Mouse (Mus musculus) left cerebral cortex, adult 2 months (tissue): Measurements from ENCODE around the gene Sprr2e. TPM values are rescaled to one million over a fixed set of nuclear protein-coding genes. Genes with fewer than 3 reads are reported as not detected.

Source experiments
- DNase-seq, 2 experiments: peaks; one replicate each; pipeline ENCODE4 v3.0.0; 2021 to 2022; ENCODE audit warnings: low spot score in 2 of 2, mixed read lengths in 1 of 2; ENCODE audit errors: extremely low spot score in 1 of 2
- H3K27ac ChIP-seq: fragments of 200-600 bp; 2 replicates; pipeline ENCODE4 v1.8.1; 2022
- H3K4me3 ChIP-seq: fragments of 200-600 bp; 2 replicates; pipeline ENCODE4 v1.8.1; 2022
- CTCF ChIP-seq: fragments of 200-600 bp; IDR thresholded peaks from 2 replicates; pipeline ENCODE4 v1.8.1; 2022; ENCODE audit warnings: antibody characterized with exemption, mild to moderate bottlenecking, moderate library complexity
- intact Hi-C: fragments of 180-260 bp; cut with DNase I; formaldehyde crosslinking; loops from one replicate; pipeline ENCODE4 v1.15.1; 2025
- long read RNA-seq, 2 experiments: library from polyadenylated mRNA; stranded (forward); transcript quantifications; one replicate each; pipeline ENCODE4 v2.0.0; 2021; ENCODE audit warnings: borderline mapping rate in 2 of 2
- total RNA-seq, 2 experiments: library from RNA; stranded (reverse); gene quantifications; 2 replicates each; pipeline ENCODE4 v1.2.3; 2021

Gene Sprr2e
- total RNA-seq: not detected
- long read RNA-seq, experiment 1: 0 reads
- long read RNA-seq, experiment 2: 0 reads

- Histone ChIP-seq H3K4me3 (no peak within 1 kb of the TSS), H3K27ac (no peak within 1 kb of the TSS)
- no peak for TF ChIP-seq CTCF
- DNase-seq: no peak
- intact Hi-C loops: no loop called here
Measured at GRCm38 (mm10) chr3:92351843-92352242, at the start of gene Sprr2e. TSS of gene Sprr2e (plus strand) at chr3:92352143.

GRCm38 (mm10) chr3:92307406-92307805 is 44.5 kb upstream of the Sprr2e start:
- intact Hi-C loops: no loop called here
- no peak overlapping the region for H3K27ac ChIP-seq

GRCm38 (mm10) chr3:92316320-92316719 is 35.6 kb upstream of the Sprr2e start, which contains the start of gene Sprr2b:
TSS of gene Sprr2b (plus strand) at chr3:92316620.
- no peak within 1 kb of the TSS for H3K4me3 ChIP-seq
- TF ChIP-seq CTCF: no peak
- intact Hi-C loops: no loop called here
- no peak within 1 kb of the TSS for H3K27ac ChIP-seq
- no peak for DNase-seq

More at GRCm38 (mm10) chr3:92307406-92307805, 44.5 kb upstream of the Sprr2e start:
- H3K4me3 ChIP-seq: no peak overlapping the region
- TF ChIP-seq CTCF: no peak
- no peak for DNase-seq

GRCm38 (mm10) chr3:92317384-92317783 is 34.6 kb upstream of the Sprr2e start:
- intact Hi-C loops: no loop called here

GRCm38 (mm10) chr3:92336278-92336677 is 15.7 kb upstream of the Sprr2e start:
- DNase-seq: no peak
- intact Hi-C loops: no loop called here
- H3K4me3 ChIP-seq: no peak overlapping the region
- TF ChIP-seq CTCF: no peak
- no peak overlapping the region for H3K27ac ChIP-seq

More at GRCm38 (mm10) chr3:92317384-92317783, 34.6 kb upstream of the Sprr2e start:
- no peak overlapping the region for H3K27ac ChIP-seq
- no peak for TF ChIP-seq CTCF
- H3K4me3 ChIP-seq: no peak overlapping the region
- no peak for DNase-seq

- no peak for TF ChIP-seq CTCF
- intact Hi-C loops: no loop called here
- no peak for DNase-seq
- no peak within 1 kb of the TSS for H3K27ac ChIP-seq
- H3K4me3 ChIP-seq: no peak within 1 kb of the TSS
Measured at GRCm38 (mm10) chr3:92338840-92339239, 13.1 kb upstream of the Sprr2e start, which contains the start of gene Sprr2d. TSS of gene Sprr2d (plus strand) at chr3:92339140.

GRCm38 (mm10) chr3:92361619-92362018 is 9.7 kb downstream of the Sprr2e start:
- no peak for DNase-seq
- intact Hi-C loops: no loop called here
- no peak overlapping the region for H3K4me3 ChIP-seq
- no peak overlapping the region for H3K27ac ChIP-seq
- TF ChIP-seq CTCF: no peak

GRCm38 (mm10) chr3:92364887-92365286 is 12.9 kb downstream of the Sprr2e start, which contains the start of gene Sprr2f:
TSS of gene Sprr2f (plus strand) at chr3:92365187.
- intact Hi-C loops: no loop called here
- DNase-seq: no peak
- H3K4me3 ChIP-seq: no peak within 1 kb of the TSS
- TF ChIP-seq CTCF: no peak
- no peak within 1 kb of the TSS for H3K27ac ChIP-seq

GRCm38 (mm10) chr3:92373613-92374012 is 21.7 kb downstream of the Sprr2e start:
- no peak for DNase-seq
- Histone ChIP-seq H3K27ac (no peak overlapping the region), H3K4me3 (no peak overlapping the region)
- no peak for TF ChIP-seq CTCF
- intact Hi-C loops: no loop called here

- no peak within 1 kb of the TSS for H3K4me3 ChIP-seq
- TF ChIP-seq CTCF: no peak
Measured at GRCm38 (mm10) chr3:92385385-92385784, 33.4 kb downstream of the Sprr2e start, which contains the start of gene Sprr2h. TSS of gene Sprr2h (plus strand) at chr3:92385685.

GRCm38 (mm10) chr3:92394301-92394700 is 42.4 kb downstream of the Sprr2e start:
- intact Hi-C loops: loop anchor here (5.0 to 10.0 kb wide), 3 partner anchors 118 to 240 kb away; partner anchors contain the start of gene 2210017I01Rik
- no peak for DNase-seq
- Histone ChIP-seq H3K27ac (no peak overlapping the region), H3K4me3 (no peak overlapping the region)
- peak; percentile 52 for TF ChIP-seq CTCF

More at GRCm38 (mm10) chr3:92385385-92385784, 33.4 kb downstream of the Sprr2e start, which contains the start of gene Sprr2h:
- DNase-seq: no peak
- intact Hi-C loops: no loop called here
- H3K27ac ChIP-seq: no peak within 1 kb of the TSS

Other genes with a start within 250 kb of the Sprr2e start
- gene Prr9, start 228.2 kb upstream of the Sprr2e start, total RNA-seq: not detected
- gene Lelp1, start 209.4 kb upstream of the Sprr2e start, total RNA-seq: not detected
- not detected for gene Sprr2a1, start 136.3 kb upstream of the Sprr2e start, total RNA-seq
- gene Sprr2a2, start 136.2 kb upstream of the Sprr2e start, total RNA-seq: not detected
- not detected for gene Sprr2a3, start 66.7 kb upstream of the Sprr2e start, total RNA-seq
- gene Sprr2b, start 35.5 kb upstream of the Sprr2e start, total RNA-seq: not detected
- gene Sprr2d, start 13.0 kb upstream of the Sprr2e start, total RNA-seq: not detected
- not detected for gene Sprr2f, start 13.0 kb downstream of the Sprr2e start, total RNA-seq
- not detected for gene Sprr2h, start 33.5 kb downstream of the Sprr2e start, total RNA-seq
- not detected for gene Sprr2i, start 55.8 kb downstream of the Sprr2e start, total RNA-seq
- not detected for gene Sprr2j-ps, start 65.9 kb downstream of the Sprr2e start, total RNA-seq
- gene Gm9774, start 77.3 kb downstream of the Sprr2e start, total RNA-seq: 1 to 10 TPM in 1 of 2 experiments, under 1 TPM in 1; 0.98 to 3.2 TPM
- not detected for gene Sprr2k, start 80.4 kb downstream of the Sprr2e start, total RNA-seq
- gene Sprr1b, start 86.6 kb downstream of the Sprr2e start, total RNA-seq: not detected
- not detected for gene Sprr3, start 106.6 kb downstream of the Sprr2e start, total RNA-seq
- gene Sprr1a, start 133.8 kb downstream of the Sprr2e start, total RNA-seq: not detected
- gene Sprr4, start 148.3 kb downstream of the Sprr2e start, total RNA-seq: not detected
- gene 2310046K23Rik, start 182.4 kb downstream of the Sprr2e start, total RNA-seq: not detected
- not detected for gene Ivl, start 221.6 kb downstream of the Sprr2e start, total RNA-seq
- not detected for gene Smcp, start 236.9 kb downstream of the Sprr2e start, total RNA-seq